Mouse (Mus musculus) thymus, adult 18-20 months (tissue): ENCODE data around the gene Shkbp1.

Experiments used
- DNase-seq, 2 experiments: peaks; one replicate each; pipeline ENCODE4 v3.0.0; 2022; ENCODE audit warnings: mixed read lengths in 2 of 2

The Shkbp1 gene

GRCm38 (mm10) chr7:27333316-27333941 lies 22.4 kb downstream of the Shkbp1 start:
- DNase-seq: no peak

- DNase-seq: peak; percentile 74 to 76
These were observed 23.2 kb downstream of the Shkbp1 start for GRCm38 (mm10) chr7:27332353-27333199.

GRCm38 (mm10) chr7:27331854-27332253 lies 24.0 kb downstream of the Shkbp1 start:
- no peak for DNase-seq

GRCm38 (mm10) chr7:27331541-27331851 lies 24.3 kb downstream of the Shkbp1 start:
- DNase-seq: no peak

GRCm38 (mm10) chr7:27330709-27331540 lies 24.9 kb downstream of the Shkbp1 start:
- DNase-seq: peak; percentile 78 to 84

- DNase-seq: no peak
These were observed 25.8 kb downstream of the Shkbp1 start for GRCm38 (mm10) chr7:27329981-27330380.

GRCm38 (mm10) chr7:27329326-27329947 lies 26.4 kb downstream of the Shkbp1 start:
- DNase-seq: peak; percentile 72 to 78

GRCm38 (mm10) chr7:27328648-27329047 lies 27.2 kb downstream of the Shkbp1 start:
- peak in 1 of 2 experiments; percentile 21 for DNase-seq

- DNase-seq: no peak
These were observed 27.7 kb downstream of the Shkbp1 start for GRCm38 (mm10) chr7:27328161-27328560.

GRCm38 (mm10) chr7:27327500-27327899 lies 28.3 kb downstream of the Shkbp1 start:
- DNase-seq: no peak

GRCm38 (mm10) chr7:27326101-27326880 lies 29.5 kb downstream of the Shkbp1 start:
- DNase-seq: no peak

GRCm38 (mm10) chr7:27325697-27326096 lies 30.1 kb downstream of the Shkbp1 start:
- no peak for DNase-seq

GRCm38 (mm10) chr7:27324928-27325327 lies 30.9 kb downstream of the Shkbp1 start:
- DNase-seq: no peak

GRCm38 (mm10) chr7:27324161-27324560 lies 31.7 kb downstream of the Shkbp1 start:
- DNase-seq: no peak

- DNase-seq: no peak
These were observed 32.8 kb downstream of the Shkbp1 start for GRCm38 (mm10) chr7:27323001-27323400.

- no peak for DNase-seq
These were observed 33.5 kb downstream of the Shkbp1 start for GRCm38 (mm10) chr7:27322291-27322690.

- DNase-seq: no peak
These were observed 36.4 kb downstream of the Shkbp1 start for GRCm38 (mm10) chr7:27319411-27319810.

- peak in 1 of 2 experiments; percentile 65 for DNase-seq
These were observed 39.9 kb downstream of the Shkbp1 start for GRCm38 (mm10) chr7:27315958-27316357.

GRCm38 (mm10) chr7:27314393-27314792 lies 41.4 kb downstream of the Shkbp1 start:
- DNase-seq: no peak

- no peak for DNase-seq
These were observed 44.1 kb downstream of the Shkbp1 start for GRCm38 (mm10) chr7:27311651-27312284.

- no peak for DNase-seq
These were observed 44.8 kb downstream of the Shkbp1 start for GRCm38 (mm10) chr7:27310996-27311535.
